Comparison of ENCODE assay signal across 29 mouse cellular contexts in genomic region chrX:73875881-73876280, GRCm38 (mm10). TPM values are rescaled to one million over a fixed set of nuclear protein-coding genes. Genes with fewer than 3 reads are reported as not detected.
DNase-seq lines count a peak whose midpoint lies in the region; ATAC-seq lines count a peak whose summit lies in the region.
"Had no signal": no experiment of that assay in that cellular context is flagged by ENCODE, and none has a peak within 500 bp of the region (broad histone marks: within the 10 kb centered on the region; RNA-seq: fewer than 3 reads in every experiment).

No protein-coding gene starts in this region.

- H3K36me3 ChIP-seq in midbrain, embryonic 13.5 days = no peaks in the 10 kb centered on the region
- no peaks in the 10 kb centered on the region for H3K36me3 ChIP-seq in midbrain, embryonic 10.5 days
- H3K36me3 ChIP-seq in hindbrain, embryonic 16.5 days (ENCODE audit: control insufficient read depth, insufficient read depth, low read length) = no peaks in the 10 kb centered on the region
- no peaks in the 10 kb centered on the region for H3K36me3 ChIP-seq in neural tube, embryonic 14.5 days (ENCODE audit: control insufficient read depth, insufficient read depth, low read length)
- H3K36me3 ChIP-seq: G1E; limb, embryonic 13.5 days; lung, embryonic 15.5 days had no signal

- peak; percentile 5 for DNase-seq in embryo, embryonic 10 days (ENCODE audit: low spot score)
- DNase-seq in embryo, embryonic 9.5 days (ENCODE audit: extremely low spot score) = no peak
- DNase-seq in midbrain, embryonic 10.5 days (ENCODE audit: low spot score) = no peak
- DNase-seq in kidney, postnatal 4 days = no peak
- no peak for DNase-seq in heart, postnatal 4 days
- DNase-seq: cerebellum, adult 18-20 months; cerebellum, postnatal 25 days; gastrocnemius, postnatal 14 days; heart, adult 18-20 months; spleen, adult 18-20 months had no signal

- H3K27ac ChIP-seq in midbrain, embryonic 13.5 days = no peak overlapping the region
- H3K27ac ChIP-seq in midbrain, embryonic 10.5 days (replicated peaks) = no peak overlapping the region
- H3K27ac ChIP-seq in hindbrain, embryonic 16.5 days (ENCODE audit: low read depth, low read length) = no peak overlapping the region
- H3K27ac ChIP-seq in neural tube, embryonic 14.5 days (ENCODE audit: low read depth, low read length) = no peak overlapping the region
- H3K27ac ChIP-seq: limb, embryonic 13.5 days; liver, embryonic 14.5 days; lung, embryonic 15.5 days; macrophage had no signal

- H3K4me2 ChIP-seq in midbrain, embryonic 13.5 days (replicated peaks) = peak overlapping the region; percentile 43
- peak overlapping the region; percentile 45 for H3K4me2 ChIP-seq in hindbrain, embryonic 16.5 days (ENCODE audit: low read length)
- 0 out of 2 replicates have a peak overlapping the region, but pooled peaks have one; percentile 14 for H3K4me2 ChIP-seq in neural tube, embryonic 14.5 days (ENCODE audit: low read depth, low read length)
- H3K4me2 ChIP-seq: limb, embryonic 13.5 days; lung, embryonic 15.5 days had no signal

- peaks cover 47% of the 10 kb centered on the region for H3K4me1 ChIP-seq in midbrain, embryonic 13.5 days (replicated peaks)
- peaks cover 9% of the 10 kb centered on the region for H3K4me1 ChIP-seq in midbrain, embryonic 10.5 days
- H3K4me1 ChIP-seq in hindbrain, embryonic 16.5 days (ENCODE audit: control insufficient read depth, insufficient read depth, low read depth, low read length) = peaks cover 6% of the 10 kb centered on the region; the same call in 1 of the 2 replicates
- no peaks in the 10 kb centered on the region for H3K4me1 ChIP-seq in neural tube, embryonic 14.5 days (ENCODE audit: control insufficient read depth, insufficient read depth, low read length)
- H3K4me1 ChIP-seq: limb, embryonic 13.5 days; lung, embryonic 15.5 days had no signal

- no peaks in the 10 kb centered on the region for H3K9me3 ChIP-seq in midbrain, embryonic 13.5 days
- H3K9me3 ChIP-seq in midbrain, embryonic 10.5 days (replicated peaks) = no peaks in the 10 kb centered on the region
- no peaks in the 10 kb centered on the region for H3K9me3 ChIP-seq in hindbrain, embryonic 16.5 days (ENCODE audit: control insufficient read depth, low read length)
- H3K9me3 ChIP-seq in neural tube, embryonic 14.5 days (ENCODE audit: control insufficient read depth, low read length) = no peaks in the 10 kb centered on the region
- H3K9me3 ChIP-seq: G1E; limb, embryonic 13.5 days; lung, embryonic 15.5 days had no signal

- WGBS in midbrain, embryonic 13.5 days = 67% methylated on average over 2 of the region's 2 CpGs
- WGBS in midbrain, embryonic 10.5 days = 78% methylated on average over 2 of the region's 2 CpGs
- 70% methylated on average over 2 of the region's 2 CpGs for WGBS in hindbrain, embryonic 16.5 days
- 76% methylated on average over 2 of the region's 2 CpGs for WGBS in neural tube, embryonic 14.5 days

- no peaks in the 10 kb centered on the region for H3K27me3 ChIP-seq in midbrain, embryonic 13.5 days
- peaks cover 25% of the 10 kb centered on the region for H3K27me3 ChIP-seq in midbrain, embryonic 10.5 days (ENCODE audit: low read depth, poor library complexity, severe bottlenecking)
- H3K27me3 ChIP-seq in hindbrain, embryonic 16.5 days (replicated peaks; ENCODE audit: control insufficient read depth, insufficient read depth, low read length) = no peaks in the 10 kb centered on the region
- no peaks in the 10 kb centered on the region for H3K27me3 ChIP-seq in neural tube, embryonic 14.5 days (ENCODE audit: control insufficient read depth, insufficient read depth, low read length)

- ATAC-seq in midbrain, embryonic 13.5 days = no peak
- ATAC-seq in hindbrain, embryonic 16.5 days = no peak
- no peak for ATAC-seq in neural tube, embryonic 14.5 days (ENCODE audit: low read depth)
- ATAC-seq: intestine, postnatal 0 days had no signal

- H3K4me3 ChIP-seq in midbrain, embryonic 13.5 days (replicated peaks) = peak overlapping the region; percentile 13; the same call in 1 of the 2 replicates
- no peak overlapping the region for H3K4me3 ChIP-seq in midbrain, embryonic 10.5 days
- no peak overlapping the region for H3K4me3 ChIP-seq in hindbrain, embryonic 16.5 days (ENCODE audit: low read length)
- H3K4me3 ChIP-seq in neural tube, embryonic 14.5 days (ENCODE audit: low read depth, low read length) = no peak overlapping the region
- H3K4me3 ChIP-seq: limb, embryonic 13.5 days; lung, embryonic 15.5 days had no signal

- no peak overlapping the region for H3K9ac ChIP-seq in midbrain, embryonic 13.5 days (replicated peaks)
- H3K9ac ChIP-seq in hindbrain, embryonic 16.5 days (ENCODE audit: low read depth, low read length) = no peak overlapping the region
- no peak overlapping the region for H3K9ac ChIP-seq in neural tube, embryonic 14.5 days (replicated peaks; ENCODE audit: low read depth, low read length)
- H3K9ac ChIP-seq: limb, embryonic 13.5 days; liver, embryonic 14.5 days; lung, embryonic 15.5 days had no signal

RNA-seq across cellular contexts. Expression of gene Avpr2, which starts 16.0 kb away (rescaled TPM):
- 0.24 and 0.27 TPM in 2 replicates for polyA plus RNA-seq in midbrain, embryonic 13.5 days (2015; fragmentation: Nextera tagmentation; extraction: Ambion mirVana)
- 0.14 TPM in 1 of 2 replicates, not detected in the other for polyA plus RNA-seq in midbrain, embryonic 10.5 days (2016; fragmentation: Nextera tagmentation; extraction: Ambion mirVana)
- polyA plus RNA-seq in hindbrain, embryonic 16.5 days (2015; fragmentation: Nextera tagmentation; extraction: Ambion mirVana) = 0.11 and 0.20 TPM in 2 replicates
- polyA plus RNA-seq in neural tube, embryonic 14.5 days (2014; fragmentation: Nextera tagmentation; extraction: Ambion mirVana) = 0.09 TPM in 1 of 2 replicates, not detected in the other
- not detected for total RNA-seq in heart, postnatal 4 days (2021)
- total RNA-seq: adrenal gland, adult 18-20 months; G1E; gastrocnemius, postnatal 14 days; heart, adult 18-20 months; layer of hippocampus, adult 18-20 months; layer of hippocampus, postnatal 25 days; left cerebral cortex, postnatal 10 days had no signal
- polyA plus RNA-seq: frontal cortex, adult 2 months; G1E; heart, embryonic 14.5 days; intestine, postnatal 0 days; neural tube, embryonic 11.5 days; stomach, embryonic 14.5 days; urinary bladder, adult 2 months had no signal

RNA-seq across cellular contexts. Expression of gene L1cam, which starts 20.0 kb away (rescaled TPM):
- 73.8 and 80.8 TPM in 2 replicates for polyA plus RNA-seq in midbrain, embryonic 13.5 days (2015; fragmentation: Nextera tagmentation; extraction: Ambion mirVana)
- polyA plus RNA-seq in midbrain, embryonic 10.5 days (2016; fragmentation: Nextera tagmentation; extraction: Ambion mirVana) = 7.4 and 14.4 TPM in 2 replicates
- polyA plus RNA-seq in hindbrain, embryonic 16.5 days (2015; fragmentation: Nextera tagmentation; extraction: Ambion mirVana) = 109 and 139 TPM in 2 replicates
- 107 and 136 TPM in 2 replicates for polyA plus RNA-seq in neural tube, embryonic 14.5 days (2014; fragmentation: Nextera tagmentation; extraction: Ambion mirVana)
- total RNA-seq in heart, postnatal 4 days (2021) = 1 to 10 TPM; 1.4 to 1.6 TPM
- total RNA-seq: hematopoietic stem cell, adult 5-6 weeks had no signal

RNA-seq across cellular contexts. Expression of gene Arhgap4, which starts 45.8 kb away (rescaled TPM):
- polyA plus RNA-seq in midbrain, embryonic 13.5 days (2015; fragmentation: Nextera tagmentation; extraction: Ambion mirVana) = 2.8 and 2.9 TPM in 2 replicates
- 1.9 and 2.7 TPM in 2 replicates for polyA plus RNA-seq in midbrain, embryonic 10.5 days (2016; fragmentation: Nextera tagmentation; extraction: Ambion mirVana)
- 2.7 TPM in 2 replicates for polyA plus RNA-seq in hindbrain, embryonic 16.5 days (2015; fragmentation: Nextera tagmentation; extraction: Ambion mirVana)
- 3.3 and 3.8 TPM in 2 replicates for polyA plus RNA-seq in neural tube, embryonic 14.5 days (2014; fragmentation: Nextera tagmentation; extraction: Ambion mirVana)
- total RNA-seq in heart, postnatal 4 days (2021) = 1 to 10 TPM; 1.8 to 2.0 TPM

RNA-seq across cellular contexts. Expression of gene Naa10, which starts 45.9 kb away (rescaled TPM):
- polyA plus RNA-seq in midbrain, embryonic 13.5 days (2015; fragmentation: Nextera tagmentation; extraction: Ambion mirVana) = 107 and 108 TPM in 2 replicates
- 144 and 159 TPM in 2 replicates for polyA plus RNA-seq in midbrain, embryonic 10.5 days (2016; fragmentation: Nextera tagmentation; extraction: Ambion mirVana)
- 89.5 and 92.9 TPM in 2 replicates for polyA plus RNA-seq in hindbrain, embryonic 16.5 days (2015; fragmentation: Nextera tagmentation; extraction: Ambion mirVana)
- polyA plus RNA-seq in neural tube, embryonic 14.5 days (2014; fragmentation: Nextera tagmentation; extraction: Ambion mirVana) = 94.5 and 106 TPM in 2 replicates
- total RNA-seq in heart, postnatal 4 days (2021) = 10 to 100 TPM; 66.7 to 71.7 TPM

RNA-seq across cellular contexts. Expression of gene Pdzd4, which starts 51.1 kb away (rescaled TPM):
- polyA plus RNA-seq in midbrain, embryonic 13.5 days (2015; fragmentation: Nextera tagmentation; extraction: Ambion mirVana) = 4.3 and 4.7 TPM in 2 replicates
- polyA plus RNA-seq in midbrain, embryonic 10.5 days (2016; fragmentation: Nextera tagmentation; extraction: Ambion mirVana) = 0.80 and 0.81 TPM in 2 replicates
- 3.1 and 4.0 TPM in 2 replicates for polyA plus RNA-seq in hindbrain, embryonic 16.5 days (2015; fragmentation: Nextera tagmentation; extraction: Ambion mirVana)
- polyA plus RNA-seq in neural tube, embryonic 14.5 days (2014; fragmentation: Nextera tagmentation; extraction: Ambion mirVana) = 5.4 and 6.5 TPM in 2 replicates
- 1 to 10 TPM; 3.2 to 3.4 TPM for total RNA-seq in heart, postnatal 4 days (2021)
